Mouse (Mus musculus) C3H10T1/2 (cell line): ENCODE results near the gene Ap2a1. TPM values are rescaled to one million over a fixed set of nuclear protein-coding genes. Genes with fewer than 3 reads are reported as not detected.

ENCODE experiments used
- polyA plus RNA-seq, 2 experiments: library from polyadenylated mRNA; unstranded; fragments of >200 nt; fragmentation: generic; extraction: Trizol; gene quantifications; one replicate each; pipeline ENCODE4 v1.2.1; 2012; ENCODE audit warnings: missing spikeins in 2 of 2

Ap2a1 gene
- polyA plus RNA-seq: 10 to 100 TPM; 68.5 to 88.3 TPM

GRCm38 (mm10) chr7:44929204-44930151 is at the start of gene Ap2a1:
Gene Ap2a1, minus strand, starts transcription at chr7:44929496.

GRCm38 (mm10) chr7:44974383-44975116 is 45.3 kb upstream of the Ap2a1 start, which contains the start of gene Cpt1c:
Gene Cpt1c, minus strand, starts transcription at chr7:44974851.

GRCm38 (mm10) chr7:44942904-44943303 is 13.6 kb upstream of the Ap2a1 start, which contains the start of gene Tsks:
Gene Tsks, plus strand, starts transcription at chr7:44943204.

GRCm38 (mm10) chr7:44895593-44896434 is 33.5 kb downstream of the Ap2a1 start, which contains the start of gene Fuz:
Gene Fuz, plus strand, starts transcription at chr7:44896079.

GRCm38 (mm10) chr7:44892276-44892921 is 36.9 kb downstream of the Ap2a1 start, which contains the start of gene Med25:
Gene Med25, minus strand, starts transcription at chr7:44892712.

GRCm38 (mm10) chr7:44869697-44870528 is 59.4 kb downstream of the Ap2a1 start, which contains the start of gene Ptov1:
Gene Ptov1, minus strand, starts transcription at chr7:44869788.

GRCm38 (mm10) chr7:44857042-44857552 is 72.2 kb downstream of the Ap2a1 start, which contains the start of gene Pnkp:
Gene Pnkp, plus strand, starts transcription at chr7:44857139.

Other genes starting within 250 kb of the Ap2a1 start
- not detected for gene Izumo2, start 220.8 kb downstream of the Ap2a1 start, polyA plus RNA-seq
- gene Vrk3, start 181.1 kb downstream of the Ap2a1 start, polyA plus RNA-seq: 10 to 100 TPM; 18.9 to 34.2 TPM
- gene Zfp473, start 178.4 kb downstream of the Ap2a1 start, polyA plus RNA-seq: under 1 TPM; 0.05 to 0.45 TPM
- gene Nup62, start 113.4 kb downstream of the Ap2a1 start, polyA plus RNA-seq: 10 to 100 TPM; 38.6 to 53.4 TPM
- gene Il4i1, start 113.1 kb downstream of the Ap2a1 start, polyA plus RNA-seq: 1 to 10 TPM in 1 of 2 experiments, under 1 TPM in 1; 0.55 to 3.7 TPM
- 100 to 1,000 TPM; 139 to 293 TPM for gene Atf5, start 112.8 kb downstream of the Ap2a1 start, polyA plus RNA-seq
- gene Akt1s1, start 80.5 kb downstream of the Ap2a1 start, polyA plus RNA-seq: 100 to 1,000 TPM; 148 to 208 TPM
- gene Tbc1d17, start 80.4 kb downstream of the Ap2a1 start, polyA plus RNA-seq: 10 to 100 TPM; 52.9 to 61.3 TPM
- 10 to 100 TPM; 26.9 to 30.8 TPM for gene Pnkp, start 72.4 kb downstream of the Ap2a1 start, polyA plus RNA-seq
- gene Ptov1, start 59.7 kb downstream of the Ap2a1 start, polyA plus RNA-seq: 100 to 1,000 TPM; 265 to 602 TPM
- 10 to 100 TPM; 52.4 to 67.0 TPM for gene Med25, start 36.8 kb downstream of the Ap2a1 start, polyA plus RNA-seq
- gene Fuz, start 33.4 kb downstream of the Ap2a1 start, polyA plus RNA-seq: 10 to 100 TPM; 12.7 to 23.2 TPM
- gene Tsks, start 13.7 kb upstream of the Ap2a1 start, polyA plus RNA-seq: under 1 TPM in 1 of 2 experiments, not detected in 1; 0.28 TPM
- 10 to 100 TPM; 18.8 to 57.8 TPM for gene Cpt1c, start 45.4 kb upstream of the Ap2a1 start, polyA plus RNA-seq
- gene Prmt1, start 57.1 kb upstream of the Ap2a1 start, polyA plus RNA-seq: 100 to 1,000 TPM; 400 to 521 TPM
- 10 to 100 TPM; 48.6 to 59.4 TPM for gene Irf3, start 68.2 kb upstream of the Ap2a1 start, polyA plus RNA-seq
- 10 to 100 TPM in 1 of 2 experiments, 1 to 10 TPM in 1; 7.7 to 25.0 TPM for gene Bcl2l12, start 69.2 kb upstream of the Ap2a1 start, polyA plus RNA-seq
- gene Scaf1, start 86.9 kb upstream of the Ap2a1 start, polyA plus RNA-seq: 10 to 100 TPM; 40.4 to 82.2 TPM
- 100 to 1,000 TPM; 124 to 245 TPM for gene Rras, start 88.5 kb upstream of the Ap2a1 start, polyA plus RNA-seq
- gene Prr12, start 123.4 kb upstream of the Ap2a1 start, polyA plus RNA-seq: 10 to 100 TPM; 15.5 to 50.5 TPM
- 10 to 100 TPM; 70.7 to 93.8 TPM for gene Nosip, start 132.9 kb upstream of the Ap2a1 start, polyA plus RNA-seq
- gene Prrg2, start 133.2 kb upstream of the Ap2a1 start, polyA plus RNA-seq: 10 to 100 TPM; 15.9 to 50.5 TPM
- gene Rcn3, start 162.7 kb upstream of the Ap2a1 start, polyA plus RNA-seq: 100 to 1,000 TPM in 1 of 2 experiments, 10 to 100 TPM in 1; 38.2 to 683 TPM
- 100 to 1,000 TPM in 1 of 2 experiments, 10 to 100 TPM in 1; 35.9 to 373 TPM for gene Fcgrt, start 174.4 kb upstream of the Ap2a1 start, polyA plus RNA-seq
- gene Rps11, start 194.9 kb upstream of the Ap2a1 start, polyA plus RNA-seq: 1,000 to 10,000 TPM; 3,371 to 8,325 TPM
- gene Rpl13a, start 199.3 kb upstream of the Ap2a1 start, polyA plus RNA-seq: over 10,000 TPM in 1 of 2 experiments, 1,000 to 10,000 TPM in 1; 5,910 to 13,875 TPM
- 1 to 10 TPM; 2.2 to 3.0 TPM for gene Gm45713, start 206.7 kb upstream of the Ap2a1 start, polyA plus RNA-seq
- gene Flt3l, start 206.9 kb upstream of the Ap2a1 start, polyA plus RNA-seq: 10 to 100 TPM in 1 of 2 experiments, 1 to 10 TPM in 1; 2.1 to 23.0 TPM
- 100 to 1,000 TPM; 244 to 448 TPM for gene Pih1d1, start 224.8 kb upstream of the Ap2a1 start, polyA plus RNA-seq
- 100 to 1,000 TPM in 1 of 2 experiments, 10 to 100 TPM in 1; 58.8 to 137 TPM for gene Aldh16a1, start 225.1 kb upstream of the Ap2a1 start, polyA plus RNA-seq
- under 1 TPM; 0.04 to 0.18 TPM for gene Slc17a7, start 234.5 kb upstream of the Ap2a1 start, polyA plus RNA-seq